Mouse (Mus musculus): ENCODE measurements around the gene Cilp2. TPM values are rescaled to one million over a fixed set of nuclear protein-coding genes. Genes with fewer than 3 reads are reported as not detected.

Cilp2 gene
- polyA plus RNA-seq, 1 experiment from 2014 or later, result 0.59 TPM

DNA sequence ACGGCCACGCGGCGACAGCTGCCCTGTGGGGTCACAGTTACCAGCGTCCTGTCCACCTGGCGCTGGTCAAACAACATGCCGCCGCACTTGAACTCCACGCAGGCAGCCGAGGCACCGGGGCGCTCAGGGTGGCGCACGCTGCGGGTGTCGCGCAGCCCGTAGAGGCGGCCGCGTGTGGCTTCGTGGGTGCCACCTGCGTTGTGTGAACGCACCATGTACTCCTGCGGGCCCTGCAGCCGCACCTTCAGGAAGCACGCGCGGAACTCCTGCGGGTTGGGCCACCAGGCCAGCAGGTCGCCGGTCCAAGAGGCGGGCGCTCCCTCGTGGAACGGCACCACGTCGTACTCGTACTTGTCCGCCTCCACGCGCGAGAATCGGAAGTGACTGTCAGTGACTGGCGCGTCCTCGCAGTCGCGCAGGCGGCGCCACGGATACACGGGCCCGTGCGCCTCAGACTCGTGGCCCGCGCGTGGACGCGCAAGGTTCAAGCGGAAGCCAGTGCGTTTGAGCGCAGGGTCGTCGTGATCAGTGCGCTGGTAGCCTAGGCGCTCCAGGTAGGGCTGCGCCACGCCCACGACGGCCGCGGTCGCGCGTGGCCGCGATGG, 6.1 kb downstream of the Cilp2 start:
- Histone ChIP-seq H3K36me3 (ENCODE audit: control insufficient read depth, insufficient read depth, low read length) (no peaks in the 10 kb centered on the region), H3K4me3 (replicated peaks; ENCODE audit: low read length) (peak overlapping the region; percentile 48), H3K4me1 (ENCODE audit: control insufficient read depth, insufficient read depth, low read length) (peaks cover 5% of the 10 kb centered on the region; the same call in 1 of the 2 replicates), H3K27me3 (ENCODE audit: control insufficient read depth, insufficient read depth, low read length) (peaks cover 74% of the 10 kb centered on the region), H3K4me2 (ENCODE audit: low read depth, low read length) (peak overlapping the region; percentile 66), H3K27ac (ENCODE audit: low read length) (no peak overlapping the region), H3K9ac (ENCODE audit: low read length) (peak overlapping the region; percentile 54), H3K9me3 (replicated peaks; ENCODE audit: control insufficient read depth, low read length) (no peaks in the 10 kb centered on the region)
- ATAC-seq (ENCODE audit: insufficient read depth, low FRiP score), result no peak
- 18% methylated on average over 79 of the region's 79 CpGs for WGBS

DNA sequence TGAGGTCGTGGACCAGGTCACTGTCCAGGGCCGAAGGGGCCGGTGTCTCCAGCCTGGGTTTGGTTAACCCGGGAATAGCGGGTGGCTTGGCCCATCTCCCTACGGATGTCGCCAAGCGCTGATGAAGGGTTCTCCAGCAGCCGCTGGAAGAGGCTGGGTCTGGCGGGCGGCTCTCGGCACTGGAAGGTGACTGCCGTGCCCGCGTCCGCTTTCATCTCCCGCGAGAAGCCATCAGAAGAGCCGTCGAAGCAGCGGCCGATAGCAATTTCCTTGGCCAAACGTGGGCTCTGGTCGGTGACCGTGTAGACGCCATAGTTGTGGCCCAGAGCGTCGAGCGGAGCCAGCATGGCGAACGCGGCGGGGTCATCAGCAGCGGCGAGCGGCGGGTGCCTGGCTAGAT, 6.6 kb downstream of the Cilp2 start:
- no peak for ATAC-seq (ENCODE audit: insufficient read depth, low FRiP score)
- no peaks in the 10 kb centered on the region for H3K9me3 ChIP-seq (replicated peaks; ENCODE audit: control insufficient read depth, low read length)
- H3K4me2 ChIP-seq (ENCODE audit: low read depth, low read length), result peak overlapping the region; percentile 66; the same call in 1 of the 2 replicates
- peaks cover 5% of the 10 kb centered on the region; the same call in 1 of the 2 replicates for H3K4me1 ChIP-seq (ENCODE audit: control insufficient read depth, insufficient read depth, low read length)
- H3K4me3 ChIP-seq (replicated peaks; ENCODE audit: low read length), result peak overlapping the region; percentile 48
- H3K9ac ChIP-seq (ENCODE audit: low read length), result no peak overlapping the region
- H3K36me3 ChIP-seq (ENCODE audit: control insufficient read depth, insufficient read depth, low read length), result no peaks in the 10 kb centered on the region
- 13% methylated on average over 37 of the region's 37 CpGs for WGBS
- peaks cover 69% of the 10 kb centered on the region for H3K27me3 ChIP-seq (ENCODE audit: control insufficient read depth, insufficient read depth, low read length)
- no peak overlapping the region for H3K27ac ChIP-seq (ENCODE audit: low read length)

DNA sequence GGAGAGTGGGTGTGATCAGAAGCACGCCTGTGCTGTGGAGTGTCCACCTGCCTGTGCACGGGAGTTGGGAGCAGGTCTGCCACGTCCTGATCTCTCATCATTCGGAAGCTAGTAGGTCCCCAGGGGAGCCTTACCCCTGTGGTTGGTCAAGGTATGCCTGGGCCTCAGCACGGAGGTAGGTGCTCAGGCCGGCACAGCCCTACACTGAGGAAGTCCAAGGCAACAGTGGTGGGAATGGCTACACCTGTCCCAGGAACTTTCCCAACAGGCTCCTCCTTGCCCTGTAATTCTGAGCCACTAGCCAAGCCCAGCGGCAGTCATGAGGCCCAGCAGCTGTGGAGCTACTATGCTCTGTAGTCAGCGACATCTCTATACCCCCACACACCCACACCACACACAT, 7.8 kb downstream of the Cilp2 start:
- H3K4me3 ChIP-seq (replicated peaks; ENCODE audit: low read length), result no peak overlapping the region
- peak; percentile 48 for ATAC-seq (ENCODE audit: insufficient read depth, low FRiP score)
- peaks cover 57% of the 10 kb centered on the region for H3K27me3 ChIP-seq (ENCODE audit: control insufficient read depth, insufficient read depth, low read length)
- peaks cover 5% of the 10 kb centered on the region; the same call in 1 of the 2 replicates for H3K4me1 ChIP-seq (ENCODE audit: control insufficient read depth, insufficient read depth, low read length)
- no peaks in the 10 kb centered on the region for H3K36me3 ChIP-seq (ENCODE audit: control insufficient read depth, insufficient read depth, low read length)
- WGBS, result 61% methylated on average over 8 of the region's 8 CpGs
- H3K4me2 ChIP-seq (ENCODE audit: low read depth, low read length), result no peak overlapping the region
- no peak overlapping the region for H3K27ac ChIP-seq (ENCODE audit: low read length)
- no peaks in the 10 kb centered on the region for H3K9me3 ChIP-seq (replicated peaks; ENCODE audit: control insufficient read depth, low read length)
- no peak overlapping the region for H3K9ac ChIP-seq (ENCODE audit: low read length)

DNA sequence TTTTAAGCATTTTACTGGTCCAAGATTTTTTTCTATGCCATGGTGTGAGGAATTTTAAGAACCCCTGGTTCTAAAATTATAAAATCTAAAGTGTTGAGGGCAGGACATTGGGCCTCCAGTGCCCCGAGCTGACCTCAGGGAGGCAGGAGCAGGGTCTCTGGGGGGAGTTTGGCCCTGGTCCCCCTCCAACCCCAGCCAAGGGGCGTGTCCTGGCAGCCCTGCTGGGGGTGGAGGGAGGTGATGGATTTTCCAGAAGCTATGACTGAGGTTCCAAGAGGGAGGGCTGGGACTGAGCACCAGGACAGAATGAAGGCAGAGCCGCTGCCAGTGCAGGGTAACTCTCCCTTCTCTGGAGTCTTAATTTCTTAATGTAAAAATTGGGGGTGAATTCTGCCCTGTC, 9.5 kb downstream of the Cilp2 start:
- Histone ChIP-seq H3K9me3 (replicated peaks; ENCODE audit: control insufficient read depth, low read length) (no peaks in the 10 kb centered on the region), H3K4me2 (ENCODE audit: low read depth, low read length) (no peak overlapping the region), H3K9ac (ENCODE audit: low read length) (peak overlapping the region; percentile 35; the same call in 1 of the 2 replicates), H3K4me3 (replicated peaks; ENCODE audit: low read length) (no peak overlapping the region), H3K27ac (ENCODE audit: low read length) (no peak overlapping the region), H3K36me3 (ENCODE audit: control insufficient read depth, insufficient read depth, low read length) (no peaks in the 10 kb centered on the region), H3K4me1 (ENCODE audit: control insufficient read depth, insufficient read depth, low read length) (peaks cover 5% of the 10 kb centered on the region; the same call in 1 of the 2 replicates), H3K27me3 (ENCODE audit: control insufficient read depth, insufficient read depth, low read length) (peaks cover 40% of the 10 kb centered on the region)
- ATAC-seq (ENCODE audit: insufficient read depth, low FRiP score), result no peak
- 60% methylated on average over 3 of the region's 3 CpGs for WGBS

DNA sequence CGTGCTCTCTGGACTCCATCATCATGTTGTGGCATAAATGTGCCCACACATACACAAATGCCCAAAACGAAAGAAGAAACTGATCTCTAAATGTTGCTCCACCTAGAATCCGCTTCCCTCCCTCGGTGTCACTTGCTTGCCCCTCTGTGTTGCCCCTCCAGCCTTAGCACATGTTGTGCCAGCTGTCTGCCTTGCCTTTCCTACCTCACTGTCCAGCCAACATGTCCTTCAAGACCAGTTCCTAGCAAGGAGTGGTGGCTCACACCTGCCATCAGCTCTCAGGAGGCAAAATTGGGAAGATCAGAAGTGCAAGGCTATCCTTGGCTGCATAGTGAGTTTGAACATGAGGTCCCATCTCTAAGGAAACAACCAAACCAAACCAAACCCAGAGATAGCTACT, 10.1 kb downstream of the Cilp2 start:
- peaks cover 34% of the 10 kb centered on the region for H3K27me3 ChIP-seq (ENCODE audit: control insufficient read depth, insufficient read depth, low read length)
- H3K36me3 ChIP-seq (ENCODE audit: control insufficient read depth, insufficient read depth, low read length), result no peaks in the 10 kb centered on the region
- no peak overlapping the region for H3K27ac ChIP-seq (ENCODE audit: low read length)
- H3K4me1 ChIP-seq (ENCODE audit: control insufficient read depth, insufficient read depth, low read length), result peaks cover 5% of the 10 kb centered on the region; the same call in 1 of the 2 replicates
- H3K9ac ChIP-seq (ENCODE audit: low read length), result no peak overlapping the region
- H3K4me3 ChIP-seq (replicated peaks; ENCODE audit: low read length), result no peak overlapping the region
- 90% methylated on average over 4 of the region's 4 CpGs for WGBS
- ATAC-seq (ENCODE audit: insufficient read depth, low FRiP score), result no peak
- H3K9me3 ChIP-seq (replicated peaks; ENCODE audit: control insufficient read depth, low read length), result no peaks in the 10 kb centered on the region
- H3K4me2 ChIP-seq (ENCODE audit: low read depth, low read length), result no peak overlapping the region

DNA sequence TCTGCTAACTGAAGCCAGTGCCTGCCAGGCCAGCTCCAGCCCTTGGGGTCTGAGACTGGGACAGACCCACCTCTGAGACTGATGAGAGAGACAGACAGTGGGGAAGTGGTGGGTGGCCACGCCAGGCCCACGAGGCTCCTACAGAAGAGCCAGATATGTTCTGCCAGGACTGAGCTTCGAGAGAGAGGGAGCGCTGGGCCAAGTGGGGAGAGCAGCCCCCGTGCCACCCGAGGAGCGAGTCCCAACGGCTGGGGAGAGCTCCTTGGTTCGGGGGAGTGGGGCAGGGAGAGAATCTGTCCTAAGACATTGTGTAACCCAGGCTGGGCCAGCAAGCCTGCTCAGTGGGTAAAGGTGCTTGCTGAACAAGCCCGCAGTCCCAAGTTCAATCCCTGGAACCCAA, 10.5 kb downstream of the Cilp2 start:
- H3K4me3 ChIP-seq (replicated peaks; ENCODE audit: low read length), result no peak overlapping the region
- no peak overlapping the region for H3K9ac ChIP-seq (ENCODE audit: low read length)
- peaks cover 30% of the 10 kb centered on the region for H3K27me3 ChIP-seq (ENCODE audit: control insufficient read depth, insufficient read depth, low read length)
- no peaks in the 10 kb centered on the region for H3K36me3 ChIP-seq (ENCODE audit: control insufficient read depth, insufficient read depth, low read length)
- WGBS, result 74% methylated on average over 10 of the region's 10 CpGs
- ATAC-seq (ENCODE audit: insufficient read depth, low FRiP score), result no peak
- no peak overlapping the region for H3K4me2 ChIP-seq (ENCODE audit: low read depth, low read length)
- H3K9me3 ChIP-seq (replicated peaks; ENCODE audit: control insufficient read depth, low read length), result no peaks in the 10 kb centered on the region
- no peak overlapping the region for H3K27ac ChIP-seq (ENCODE audit: low read length)
- H3K4me1 ChIP-seq (ENCODE audit: control insufficient read depth, insufficient read depth, low read length), result peaks cover 4% of the 10 kb centered on the region; the same call in 1 of the 2 replicates

DNA sequence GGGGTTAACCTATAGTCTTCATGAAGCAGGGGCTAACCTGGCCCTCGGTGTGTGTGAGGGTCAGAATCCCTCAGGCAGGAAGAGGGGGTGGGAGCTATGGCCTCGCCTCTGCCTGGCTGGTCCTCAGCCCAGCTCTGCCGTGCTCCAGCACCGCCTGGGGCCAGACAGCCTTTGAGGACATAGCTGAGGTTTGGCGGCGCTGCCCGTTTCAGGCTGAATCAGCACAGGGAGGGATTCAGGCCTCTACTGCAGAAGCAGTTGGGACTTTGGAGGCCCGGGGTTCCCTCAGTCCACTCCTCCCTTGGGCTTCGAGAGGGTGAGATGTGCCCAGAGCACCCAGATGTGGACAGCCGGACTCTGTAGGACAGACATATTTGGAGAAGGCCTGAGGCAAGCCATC, 11.4 kb downstream of the Cilp2 start:
- peaks cover 21% of the 10 kb centered on the region for H3K27me3 ChIP-seq (ENCODE audit: control insufficient read depth, insufficient read depth, low read length)
- no peak overlapping the region for H3K4me3 ChIP-seq (replicated peaks; ENCODE audit: low read length)
- no peak overlapping the region for H3K27ac ChIP-seq (ENCODE audit: low read length)
- ATAC-seq (ENCODE audit: insufficient read depth, low FRiP score), result no peak
- no peak overlapping the region for H3K9ac ChIP-seq (ENCODE audit: low read length)
- no peak overlapping the region for H3K4me2 ChIP-seq (ENCODE audit: low read depth, low read length)
- H3K4me1 ChIP-seq (ENCODE audit: control insufficient read depth, insufficient read depth, low read length), result no peaks in the 10 kb centered on the region
- 44% methylated on average over 10 of the region's 10 CpGs for WGBS
- H3K9me3 ChIP-seq (replicated peaks; ENCODE audit: control insufficient read depth, low read length), result no peaks in the 10 kb centered on the region
- H3K36me3 ChIP-seq (ENCODE audit: control insufficient read depth, insufficient read depth, low read length), result no peaks in the 10 kb centered on the region

DNA sequence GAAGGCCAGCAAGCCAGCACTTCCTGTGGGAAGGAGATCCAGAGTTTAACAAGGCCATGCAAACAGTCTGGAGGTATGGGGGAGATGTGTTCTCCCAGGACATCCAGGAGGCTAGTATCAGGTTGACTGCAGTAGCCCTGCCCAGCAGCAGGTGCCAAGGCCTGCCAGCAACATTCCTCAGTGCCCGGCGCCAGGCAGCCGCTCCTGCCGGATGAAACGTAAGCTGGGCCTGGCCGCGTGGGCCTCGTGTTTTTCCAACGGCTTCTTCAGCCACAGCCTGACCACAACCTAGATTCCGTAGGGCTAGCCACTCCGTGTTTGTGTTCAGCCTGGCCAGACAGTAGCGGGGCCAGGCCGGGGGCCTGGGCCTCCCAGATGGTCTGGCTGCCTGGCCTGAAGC, 12.8 kb downstream of the Cilp2 start:
- WGBS, result 75% methylated on average over 13 of the region's 13 CpGs
- Histone ChIP-seq H3K9ac (ENCODE audit: low read length) (no peak overlapping the region), H3K36me3 (ENCODE audit: control insufficient read depth, insufficient read depth, low read length) (no peaks in the 10 kb centered on the region), H3K4me3 (replicated peaks; ENCODE audit: low read length) (no peak overlapping the region), H3K4me1 (ENCODE audit: control insufficient read depth, insufficient read depth, low read length) (no peaks in the 10 kb centered on the region), H3K27me3 (ENCODE audit: control insufficient read depth, insufficient read depth, low read length) (peaks cover 7% of the 10 kb centered on the region), H3K27ac (ENCODE audit: low read length) (no peak overlapping the region), H3K4me2 (ENCODE audit: low read depth, low read length) (no peak overlapping the region), H3K9me3 (replicated peaks; ENCODE audit: control insufficient read depth, low read length) (no peaks in the 10 kb centered on the region)
- ATAC-seq (ENCODE audit: insufficient read depth, low FRiP score), result no peak

DNA sequence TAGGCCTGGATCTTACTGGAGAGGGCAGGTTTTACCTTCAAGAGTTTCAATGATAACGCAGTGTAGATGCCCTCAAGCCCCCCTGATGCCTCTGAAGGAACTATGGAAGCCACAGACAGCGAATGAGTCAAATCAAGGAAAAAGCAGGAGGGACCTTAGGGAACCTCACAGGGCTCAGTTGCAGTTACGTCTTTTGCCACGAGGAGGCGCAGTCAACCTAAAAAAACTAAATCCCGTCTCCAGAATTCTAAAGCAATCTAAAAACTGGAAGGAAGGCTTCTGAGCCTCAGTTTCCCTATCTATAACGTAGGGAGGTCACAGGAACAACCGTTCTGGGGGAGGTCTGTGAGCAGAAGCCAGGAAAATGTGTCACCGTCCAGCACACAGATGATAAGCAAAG, 13.3 kb downstream of the Cilp2 start:
- Histone ChIP-seq H3K9ac (ENCODE audit: low read length) (no peak overlapping the region), H3K4me3 (replicated peaks; ENCODE audit: low read length) (no peak overlapping the region), H3K4me1 (ENCODE audit: control insufficient read depth, insufficient read depth, low read length) (no peaks in the 10 kb centered on the region), H3K27me3 (ENCODE audit: control insufficient read depth, insufficient read depth, low read length) (peaks cover 2% of the 10 kb centered on the region; the same call in 1 of the 2 replicates), H3K36me3 (ENCODE audit: control insufficient read depth, insufficient read depth, low read length) (no peaks in the 10 kb centered on the region), H3K9me3 (replicated peaks; ENCODE audit: control insufficient read depth, low read length) (no peaks in the 10 kb centered on the region), H3K4me2 (ENCODE audit: low read depth, low read length) (no peak overlapping the region), H3K27ac (ENCODE audit: low read length) (no peak overlapping the region)
- ATAC-seq (ENCODE audit: insufficient read depth, low FRiP score), result no peak
- 10% methylated on average over 9 of the region's 9 CpGs for WGBS

All from stomach, embryonic 16.5 days (tissue).